Mouse (Mus musculus) embryonic facial prominence, embryonic 15.5 days (tissue): ENCODE results near the gene Atxn1. TPM values are rescaled to one million over a fixed set of nuclear protein-coding genes. Genes with fewer than 3 reads are reported as not detected.
A peak's percentile ranks its signal among the peaks of the same experiment; 100 is the strongest.

ENCODE experiments used
- ATAC-seq: fragments of 200-750 bp; cut with Nextera tagmentation; 2 replicates; pipeline ENCODE4 v1.8.0; 2017; ENCODE audit warnings: low read depth, moderate TSS enrichment; ENCODE audit not compliant: insufficient number of reproducible peaks, low FRiP score, low TSS enrichment
- H3K27ac ChIP-seq: fragments of 300-500 bp; sonication (generic); replicated peaks from 2 replicates; pipeline ENCODE4 v1.5.1; 2015; ENCODE audit warnings: mild to moderate bottlenecking, inconsistent platforms
- H3K27me3 ChIP-seq: fragments of 300-500 bp; sonication (generic); 2 replicates; pipeline ENCODE4 v1.6.1; 2015; ENCODE audit warnings: inconsistent platforms
- H3K36me3 ChIP-seq: fragments of 300-500 bp; sonication (generic); 2 replicates; pipeline ENCODE4 v1.6.1; 2015; ENCODE audit warnings: mild to moderate bottlenecking, inconsistent platforms
- H3K4me1 ChIP-seq: fragments of 300-500 bp; sonication (generic); 2 replicates; pipeline ENCODE4 v1.6.1; 2015; ENCODE audit warnings: inconsistent platforms
- H3K4me2 ChIP-seq: fragments of 300-500 bp; sonication (generic); replicated peaks from 2 replicates; pipeline ENCODE4 v1.6.1; 2015; ENCODE audit warnings: mild to moderate bottlenecking, inconsistent platforms
- H3K4me3 ChIP-seq: fragments of 300-500 bp; sonication (generic); replicated peaks from 2 replicates; pipeline ENCODE4 v1.5.1; 2015; ENCODE audit warnings: mild to moderate bottlenecking, inconsistent platforms
- H3K9ac ChIP-seq: fragments of 300-500 bp; sonication (generic); 2 replicates; pipeline ENCODE4 v1.6.1; 2015; ENCODE audit warnings: inconsistent platforms
- H3K9me3 ChIP-seq: fragments of 300-500 bp; sonication (generic); replicated peaks from 2 replicates; pipeline ENCODE4 v1.6.1; 2016; ENCODE audit warnings: inconsistent platforms
- WGBS: fragments of 180-500 bp; shearing (Covaris S2); methylation state at CpG from one replicate; pipeline ENCODE4 v1.1.7; 2015; 5-methylcytosine and 5-hydroxymethylcytosine counted together
- polyA plus RNA-seq: library from polyadenylated mRNA; unstranded; fragments of >200 nt; fragmentation: Nextera tagmentation; extraction: Ambion mirVana; gene quantifications from 2 replicates; pipeline ENCODE4 v1.2.1, GENCODE M21; 2015

Atxn1 gene
- polyA plus RNA-seq, 1 experiment from 2014 or later, result 7.2 TPM

DNA sequence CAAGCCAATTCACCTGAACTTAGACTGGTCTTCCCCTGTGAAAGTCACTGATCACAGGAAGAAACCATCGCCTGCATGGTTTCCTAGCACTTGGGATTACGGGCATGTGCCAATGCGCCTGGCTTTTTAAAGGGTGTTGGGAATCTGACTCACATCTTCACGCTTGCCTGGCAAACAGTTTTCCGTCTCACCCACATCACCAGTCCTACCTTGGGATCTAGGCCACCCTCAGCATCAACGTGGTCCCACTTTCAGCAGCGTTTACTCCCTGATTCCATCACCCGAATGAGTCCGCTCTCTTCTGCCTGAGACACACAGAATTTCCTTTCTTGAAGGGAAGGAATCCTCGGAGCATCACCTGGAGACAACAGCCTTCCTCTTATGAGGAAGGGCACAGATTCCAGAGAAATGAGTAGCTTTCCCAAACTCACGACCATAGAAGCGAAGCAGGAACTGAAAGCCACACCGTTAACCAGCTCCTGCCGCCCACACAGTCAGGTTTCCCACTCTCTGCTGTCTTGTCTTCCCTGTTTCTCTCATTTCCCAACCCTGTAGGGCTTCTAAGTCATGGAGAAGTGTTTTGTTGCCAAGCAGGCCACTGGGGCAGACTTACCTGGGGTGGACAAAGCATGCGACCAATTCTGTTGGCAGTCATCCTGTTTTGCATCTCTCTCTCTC, 128.3 kb downstream of the Atxn1 start:
- Histone ChIP-seq H3K4me1 (no peaks in the 10 kb centered on the region), H3K9me3 (no peaks in the 10 kb centered on the region), H3K4me2 (no peak overlapping the region), H3K9ac (no peak overlapping the region), H3K36me3 (no peaks in the 10 kb centered on the region), H3K4me3 (no peak overlapping the region), H3K27ac (no peak overlapping the region), H3K27me3 (no peaks in the 10 kb centered on the region)
- WGBS, result 88% methylated on average over 15 of the region's 15 CpGs
- ATAC-seq, result no peak

DNA sequence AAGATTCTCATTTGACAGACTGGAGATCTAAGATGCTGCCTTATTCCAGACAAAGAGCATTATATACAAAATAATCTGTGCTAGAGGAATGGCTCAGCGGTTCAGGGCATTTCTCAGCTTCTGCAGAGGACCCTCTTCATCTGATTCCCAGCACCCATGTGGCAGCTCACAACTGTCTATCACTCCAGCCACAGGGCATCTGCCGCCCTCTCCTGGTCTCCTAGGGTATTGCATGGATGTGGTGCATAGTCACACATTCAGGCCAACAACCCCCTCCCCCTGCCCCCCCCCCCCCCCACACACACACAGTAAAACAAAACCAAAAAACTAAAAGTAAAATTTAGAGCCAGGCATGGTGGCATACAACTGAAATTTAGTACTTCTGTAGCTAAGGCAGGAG, 130.5 kb downstream of the Atxn1 start:
- H3K36me3 ChIP-seq, result no peaks in the 10 kb centered on the region
- peaks cover 3% of the 10 kb centered on the region; the same call in 1 of the 2 replicates for H3K4me1 ChIP-seq
- no peak overlapping the region for H3K4me2 ChIP-seq
- no peaks in the 10 kb centered on the region for H3K9me3 ChIP-seq
- H3K4me3 ChIP-seq, result no peak overlapping the region
- H3K27ac ChIP-seq, result no peak overlapping the region
- no peak for ATAC-seq
- no peak overlapping the region for H3K9ac ChIP-seq
- WGBS, result 86% methylated on average over 2 of the region's 2 CpGs
- no peaks in the 10 kb centered on the region for H3K27me3 ChIP-seq

DNA sequence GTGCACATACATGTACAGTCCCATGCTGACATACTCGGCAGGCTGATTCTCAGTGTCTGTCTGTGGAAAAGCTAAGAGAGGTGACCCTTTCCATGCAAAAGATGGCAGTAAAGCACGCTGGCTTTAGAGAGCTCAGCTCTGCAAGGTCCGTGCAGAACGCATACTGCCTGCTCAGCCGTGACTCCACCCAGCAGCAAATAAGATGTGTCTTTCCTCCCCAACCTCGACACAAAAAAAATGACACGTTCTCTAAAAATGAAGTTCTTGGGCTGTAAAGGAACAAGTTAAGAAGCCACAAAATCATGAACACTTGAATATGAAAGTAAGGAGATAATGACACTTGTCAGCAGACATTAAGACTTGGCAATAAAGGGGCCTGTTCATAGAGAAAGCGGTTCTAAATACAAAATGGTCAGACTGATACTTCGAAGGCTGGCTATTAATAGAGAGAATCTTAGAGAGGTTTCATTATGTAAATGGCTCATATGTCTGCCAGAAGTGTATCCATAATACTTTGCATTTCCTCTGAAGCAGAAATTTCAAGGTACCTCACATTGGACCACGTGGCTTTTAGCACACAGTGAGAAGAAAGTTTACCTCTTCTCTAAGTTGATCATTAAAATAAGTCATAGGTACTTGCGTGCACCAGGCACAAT, 132.0 kb downstream of the Atxn1 start:
- Histone ChIP-seq H3K27me3 (no peaks in the 10 kb centered on the region), H3K4me1 (peaks cover 6% of the 10 kb centered on the region; the same call in 1 of the 2 replicates), H3K27ac (no peak overlapping the region), H3K4me2 (no peak overlapping the region), H3K9ac (no peak overlapping the region), H3K4me3 (no peak overlapping the region), H3K36me3 (no peaks in the 10 kb centered on the region), H3K9me3 (no peaks in the 10 kb centered on the region)
- ATAC-seq, result no peak
- 65% methylated on average over 11 of the region's 11 CpGs for whole genome bisulfite sequencing

DNA sequence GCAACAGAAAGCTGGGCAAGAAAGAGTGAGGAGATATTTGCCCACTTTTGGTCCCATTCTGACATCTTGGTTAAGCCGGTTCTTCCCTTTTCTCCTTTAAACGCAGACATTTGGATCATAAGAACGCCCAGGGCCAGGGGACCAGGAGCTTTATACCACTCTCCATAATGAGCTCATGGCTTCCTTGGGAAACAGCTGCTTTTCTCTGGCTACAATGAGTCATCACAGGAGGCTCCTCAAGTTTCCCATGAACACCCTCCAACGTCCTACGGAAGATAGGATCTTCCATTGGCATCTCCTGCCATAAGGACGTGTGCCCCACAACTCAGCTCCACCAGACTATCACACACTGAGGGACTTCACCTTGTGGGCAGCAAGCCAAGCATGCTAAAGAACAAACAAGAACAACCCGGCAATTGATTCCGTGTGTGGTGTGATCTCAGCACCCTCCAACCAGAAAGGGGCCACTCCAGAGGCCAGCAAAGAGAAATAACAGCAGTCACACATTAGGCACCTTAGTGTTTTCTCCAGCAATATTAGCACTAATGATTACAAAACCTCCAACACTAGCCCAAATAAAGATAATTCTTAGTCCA, 135.4 kb downstream of the Atxn1 start:
- H3K27ac ChIP-seq, result no peak overlapping the region
- no peak overlapping the region for H3K4me2 ChIP-seq
- peaks cover 12% of the 10 kb centered on the region; the same call in 1 of the 2 replicates for H3K4me1 ChIP-seq
- H3K4me3 ChIP-seq, result no peak overlapping the region
- H3K36me3 ChIP-seq, result no peaks in the 10 kb centered on the region
- H3K9me3 ChIP-seq, result no peaks in the 10 kb centered on the region
- no peaks in the 10 kb centered on the region for H3K27me3 ChIP-seq
- 76% methylated on average over 8 of the region's 8 CpGs for WGBS
- no peak for ATAC-seq
- no peak overlapping the region for H3K9ac ChIP-seq

DNA sequence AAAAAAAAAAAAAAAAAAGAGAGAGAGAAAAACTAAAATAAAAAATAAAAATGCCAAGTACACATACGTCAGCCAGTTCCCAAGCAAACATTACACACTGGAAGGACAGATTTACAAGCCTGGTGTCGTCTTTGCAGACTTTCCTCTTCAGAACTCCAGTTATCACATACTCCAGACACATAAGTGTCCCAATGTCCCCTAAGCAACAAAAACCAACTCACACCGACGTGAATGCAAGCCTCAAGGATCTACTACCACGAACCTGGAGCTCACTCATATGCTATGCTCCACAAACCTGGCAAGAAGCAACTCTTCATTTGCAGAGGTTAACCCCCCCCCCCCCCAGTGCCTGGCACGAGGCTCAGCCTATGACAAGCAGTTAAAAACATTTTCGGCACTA, 136.8 kb downstream of the Atxn1 start:
- ATAC-seq, result no peak
- H3K4me1 ChIP-seq, result peaks cover 12% of the 10 kb centered on the region; the same call in 1 of the 2 replicates
- H3K36me3 ChIP-seq, result no peaks in the 10 kb centered on the region
- no peaks in the 10 kb centered on the region for H3K27me3 ChIP-seq
- WGBS, result 71% methylated on average over 7 of the region's 7 CpGs
- H3K9me3 ChIP-seq, result no peaks in the 10 kb centered on the region
- H3K9ac ChIP-seq, result no peak overlapping the region
- H3K4me3 ChIP-seq, result no peak overlapping the region
- H3K4me2 ChIP-seq, result no peak overlapping the region
- no peak overlapping the region for H3K27ac ChIP-seq

DNA sequence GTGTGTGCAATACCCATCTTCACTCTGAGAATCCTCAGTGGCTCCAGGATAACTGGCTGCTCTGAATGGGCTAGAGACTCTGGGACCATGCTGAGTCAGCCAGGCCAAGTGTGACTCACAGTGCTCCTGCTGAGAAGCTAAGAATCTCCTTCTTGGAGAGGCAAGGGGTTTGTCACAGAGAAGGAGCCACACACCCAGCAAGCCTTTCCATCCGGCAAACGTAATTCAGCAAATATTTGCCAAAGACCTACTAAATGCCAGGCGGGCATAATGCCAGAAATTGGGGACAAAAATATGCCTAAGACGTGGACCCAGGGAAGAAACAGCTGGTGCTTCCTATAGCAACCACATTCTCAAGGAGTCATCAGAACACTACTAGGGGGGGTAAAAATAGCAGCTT, 137.2 kb downstream of the Atxn1 start:
- 39% methylated on average over 4 of the region's 4 CpGs for WGBS
- H3K27ac ChIP-seq, result no peak overlapping the region

DNA sequence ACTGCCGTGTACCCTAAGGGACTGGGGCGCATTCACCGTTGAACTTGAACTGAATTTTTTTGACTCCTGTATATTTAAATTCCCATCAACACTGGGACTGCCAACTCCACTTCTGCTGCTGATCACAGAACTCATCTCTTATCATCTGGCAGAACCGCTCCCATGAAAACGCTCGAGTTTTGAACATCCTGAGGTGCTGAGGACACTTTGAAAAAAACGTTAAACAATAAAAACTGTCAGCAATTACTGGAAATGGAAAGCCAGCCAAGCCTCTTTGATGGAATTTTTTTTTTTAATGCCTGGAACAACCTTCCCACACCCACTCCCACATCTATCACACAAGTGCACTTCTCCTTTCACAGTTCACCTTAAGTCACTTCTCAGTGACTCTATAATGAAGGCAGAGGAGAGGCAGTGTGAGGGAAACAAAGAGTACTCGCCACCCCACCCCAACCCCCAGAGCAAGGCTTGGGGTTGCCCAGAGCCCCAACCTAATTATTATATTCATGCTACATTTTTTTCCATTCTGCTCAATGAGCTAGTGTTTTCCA, 137.7 kb downstream of the Atxn1 start:
- no peak for ATAC-seq
- 71% methylated on average over 8 of the region's 8 CpGs for WGBS
- H3K9me3 ChIP-seq, result no peaks in the 10 kb centered on the region
- no peak overlapping the region for H3K9ac ChIP-seq
- no peak overlapping the region for H3K27ac ChIP-seq
- H3K27me3 ChIP-seq, result no peaks in the 10 kb centered on the region
- H3K4me2 ChIP-seq, result no peak overlapping the region
- H3K36me3 ChIP-seq, result no peaks in the 10 kb centered on the region
- H3K4me1 ChIP-seq, result peaks cover 12% of the 10 kb centered on the region; the same call in 1 of the 2 replicates
- no peak overlapping the region for H3K4me3 ChIP-seq

More for the DNA sequence above, 137.2 kb downstream of the Atxn1 start:
- Histone ChIP-seq H3K36me3 (no peaks in the 10 kb centered on the region), H3K27me3 (no peaks in the 10 kb centered on the region), H3K4me2 (no peak overlapping the region), H3K9ac (no peak overlapping the region), H3K4me3 (no peak overlapping the region), H3K4me1 (peaks cover 12% of the 10 kb centered on the region; the same call in 1 of the 2 replicates), H3K9me3 (no peaks in the 10 kb centered on the region)
- peak; percentile 29; the same call in 1 of the 2 replicates for ATAC-seq

DNA sequence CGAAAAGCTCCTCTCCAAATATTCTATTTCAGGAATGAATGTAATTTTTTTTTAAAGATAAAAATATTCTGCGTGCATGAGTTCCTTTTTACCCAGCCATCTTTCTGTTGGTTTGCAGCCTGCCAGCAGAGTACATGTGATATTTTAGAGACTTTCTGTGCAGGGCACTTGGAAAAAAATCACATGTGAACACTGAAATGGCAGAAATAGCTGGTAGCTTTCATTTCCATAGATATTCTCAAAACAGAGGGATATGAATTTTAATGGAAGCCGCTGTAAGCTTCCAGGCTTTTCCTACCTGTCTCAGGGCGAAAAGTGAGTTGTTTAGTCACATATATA, 142.3 kb downstream of the Atxn1 start:
- H3K27me3 ChIP-seq, result no peaks in the 10 kb centered on the region
- no peak overlapping the region for H3K27ac ChIP-seq
- no peaks in the 10 kb centered on the region for H3K9me3 ChIP-seq
- no peak for ATAC-seq
- WGBS, result 85% methylated on average over 4 of the region's 4 CpGs
- no peak overlapping the region for H3K4me3 ChIP-seq
- peaks cover 10% of the 10 kb centered on the region; the same call in 1 of the 2 replicates for H3K4me1 ChIP-seq
- H3K9ac ChIP-seq, result no peak overlapping the region
- H3K4me2 ChIP-seq, result no peak overlapping the region
- H3K36me3 ChIP-seq, result no peaks in the 10 kb centered on the region

DNA sequence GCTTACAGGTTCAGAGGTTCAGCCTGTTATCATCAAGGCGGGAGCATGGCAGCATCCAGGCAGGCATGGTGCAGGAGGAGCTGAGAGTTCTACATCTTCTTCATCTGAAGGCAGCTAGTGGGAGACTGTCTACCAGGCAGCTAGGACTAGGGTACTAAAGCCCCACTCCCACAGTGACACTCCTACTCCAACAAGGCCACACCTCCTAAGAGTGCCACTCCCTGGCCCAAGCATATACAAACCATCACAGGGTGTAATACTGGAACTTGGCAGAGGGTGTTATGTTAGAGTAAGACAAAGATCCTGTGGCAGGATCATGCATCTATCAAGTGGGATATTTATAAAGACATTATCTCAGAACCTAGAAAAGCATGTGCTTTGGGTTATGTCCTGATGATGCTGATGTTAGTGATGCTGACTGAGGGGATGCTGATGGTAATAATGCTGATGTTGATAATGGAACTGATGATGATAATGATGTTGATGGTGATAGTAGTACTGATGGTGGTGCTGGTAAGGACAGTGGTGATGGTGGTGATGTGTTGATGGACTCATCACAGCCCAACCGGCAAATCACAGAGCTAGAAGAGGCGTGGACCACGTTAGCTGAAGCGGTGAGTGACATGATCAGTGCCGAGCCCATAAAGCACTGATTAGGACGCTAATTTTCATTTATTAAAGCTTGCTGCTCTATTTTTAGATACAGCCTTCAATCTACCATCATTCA, 142.9 kb downstream of the Atxn1 start:
- Histone ChIP-seq H3K9me3 (no peaks in the 10 kb centered on the region), H3K4me1 (peaks cover 8% of the 10 kb centered on the region; the same call in 1 of the 2 replicates), H3K9ac (no peak overlapping the region), H3K4me3 (no peak overlapping the region), H3K4me2 (no peak overlapping the region), H3K27ac (no peak overlapping the region), H3K27me3 (no peaks in the 10 kb centered on the region), H3K36me3 (no peaks in the 10 kb centered on the region)
- WGBS, result 86% methylated on average over 7 of the region's 7 CpGs
- no peak for ATAC-seq

DNA sequence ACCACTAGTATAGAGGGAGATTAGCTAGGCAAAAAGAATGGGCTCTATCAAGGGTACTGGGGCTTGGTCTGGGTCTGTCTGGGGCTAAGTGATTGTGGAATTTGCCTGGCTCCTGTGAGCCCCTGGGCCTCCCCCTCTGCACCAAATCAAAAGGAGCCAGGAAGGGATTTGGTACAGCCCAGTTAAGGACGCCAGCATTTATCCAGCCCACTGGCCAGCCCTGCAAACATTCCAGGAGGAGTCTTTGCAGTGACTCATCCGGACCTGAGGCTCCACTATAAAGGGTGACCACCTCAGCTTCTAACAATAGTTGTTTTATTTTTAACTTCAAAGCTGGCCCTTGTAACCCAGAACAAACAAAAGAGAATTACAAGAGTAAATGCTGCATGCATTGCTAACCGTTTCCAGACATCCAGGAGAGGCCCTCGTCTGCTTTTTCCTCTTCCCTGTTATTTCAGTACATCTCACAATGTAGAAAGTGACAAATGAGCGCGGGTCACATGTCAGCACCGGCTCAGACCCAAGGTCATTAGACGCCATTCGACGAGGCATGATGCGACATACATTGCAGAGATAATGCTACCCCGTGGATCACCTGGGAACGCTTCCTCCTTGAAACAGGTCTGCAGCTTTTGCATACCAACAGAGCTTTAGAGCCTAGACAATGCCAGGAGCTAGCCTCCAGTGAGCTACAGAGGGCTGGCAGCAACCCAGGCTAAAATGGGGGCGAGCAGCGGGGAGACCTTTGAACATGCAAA, 144.2 kb downstream of the Atxn1 start:
- Histone ChIP-seq H3K9me3 (no peaks in the 10 kb centered on the region), H3K27ac (peak overlapping the region; percentile 34; the same call in 1 of the 2 replicates), H3K4me1 (peaks cover 8% of the 10 kb centered on the region; the same call in 1 of the 2 replicates), H3K4me2 (no peak overlapping the region), H3K36me3 (no peaks in the 10 kb centered on the region), H3K4me3 (no peak overlapping the region), H3K9ac (no peak overlapping the region), H3K27me3 (no peaks in the 10 kb centered on the region)
- WGBS, result 27% methylated on average over 15 of the region's 15 CpGs
- peak; percentile 29; the same call in 1 of the 2 replicates for ATAC-seq
